Mouse (Mus musculus): ENCODE results near the gene Dcdc2a. TPM values are rescaled to one million over a fixed set of nuclear protein-coding genes. Genes with fewer than 3 reads are reported as not detected.

Gene Dcdc2a
- total and polyA plus RNA-seq, 2 experiments: 0.29 to 0.83 TPM

GRCm38 (mm10) chr13:25097348-25097747 lies 41.5 kb downstream of the Dcdc2a start:
- no peaks in the 10 kb centered on the region for H3K27me3 ChIP-seq (ENCODE audit: control insufficient read depth, insufficient read depth, low read length)
- H3K4me1 ChIP-seq (ENCODE audit: control insufficient read depth, insufficient read depth, low read length): peaks cover 4% of the 10 kb centered on the region
- H3K27ac ChIP-seq (replicated peaks; ENCODE audit: insufficient read depth, low read depth, low read length): no peak overlapping the region
- H3K79me2 ChIP-seq (ENCODE audit: control insufficient read depth, insufficient read depth, low read length): no peaks in the 10 kb centered on the region
- H3K4me3 ChIP-seq (ENCODE audit: insufficient read depth, low read depth, low read length): no peak overlapping the region
- no peak overlapping the region for H3K9ac ChIP-seq (ENCODE audit: low read depth, low read length)
- H3K36me3 ChIP-seq (ENCODE audit: control insufficient read depth, insufficient read depth, low read length): no peaks in the 10 kb centered on the region
- DNase-seq (ENCODE audit: extremely low read depth, low read depth, low spot score): peak; percentile 43
- TF ChIP-seq CTCF (IDR thresholded peaks at IDR 0.05; ENCODE audit: low read depth, low read length): no peak
- 19% methylated on average over 8 of the region's 8 CpGs for WGBS

GRCm38 (mm10) chr13:25098578-25098977 lies 42.8 kb downstream of the Dcdc2a start:
- TF ChIP-seq POLR2A (IDR thresholded peaks at IDR 0.05; ENCODE audit: extremely low read depth, insufficient read depth, low read length) (no peak), CTCF (IDR thresholded peaks at IDR 0.05; ENCODE audit: low read depth, low read length) (no peak)
- Histone ChIP-seq H3K79me2 (ENCODE audit: control insufficient read depth, insufficient read depth, low read length) (no peaks in the 10 kb centered on the region), H3K9ac (ENCODE audit: low read depth, low read length) (no peak overlapping the region), H3K4me1 (ENCODE audit: control insufficient read depth, insufficient read depth, low read length) (peaks cover 4% of the 10 kb centered on the region), H3K36me3 (ENCODE audit: control insufficient read depth, insufficient read depth, low read length) (no peaks in the 10 kb centered on the region), H3K27me3 (ENCODE audit: control insufficient read depth, insufficient read depth, low read length) (no peaks in the 10 kb centered on the region), H3K4me3 (ENCODE audit: insufficient read depth, low read depth, low read length) (no peak overlapping the region), H3K27ac (replicated peaks; ENCODE audit: insufficient read depth, low read depth, low read length) (no peak overlapping the region)
- WGBS: 74% methylated on average over 5 of the region's 5 CpGs
- no peak for DNase-seq (ENCODE audit: extremely low read depth, low read depth, low spot score)

- no peaks in the 10 kb centered on the region for H3K36me3 ChIP-seq (ENCODE audit: control insufficient read depth, insufficient read depth, low read length)
- DNase-seq (ENCODE audit: extremely low read depth, low read depth, low spot score): no peak
- no peak overlapping the region for H3K4me3 ChIP-seq (ENCODE audit: insufficient read depth, low read depth, low read length)
- no peaks in the 10 kb centered on the region for H3K79me2 ChIP-seq (ENCODE audit: control insufficient read depth, insufficient read depth, low read length)
- 96% methylated on average over 3 of the region's 3 CpGs for WGBS
- peaks cover 3% of the 10 kb centered on the region for H3K4me1 ChIP-seq (ENCODE audit: control insufficient read depth, insufficient read depth, low read length)
- H3K27ac ChIP-seq (replicated peaks; ENCODE audit: insufficient read depth, low read depth, low read length): no peak overlapping the region
- TF ChIP-seq POLR2A (IDR thresholded peaks at IDR 0.05; ENCODE audit: extremely low read depth, insufficient read depth, low read length): no peak
- no peak for TF ChIP-seq CTCF (IDR thresholded peaks at IDR 0.05; ENCODE audit: low read depth, low read length)
- H3K9ac ChIP-seq (ENCODE audit: low read depth, low read length): no peak overlapping the region
- no peaks in the 10 kb centered on the region for H3K27me3 ChIP-seq (ENCODE audit: control insufficient read depth, insufficient read depth, low read length)
Observed at GRCm38 (mm10) chr13:25099508-25099907, 43.7 kb downstream of the Dcdc2a start.

GRCm38 (mm10) chr13:25100581-25100980 lies 44.8 kb downstream of the Dcdc2a start:
- no peak for TF ChIP-seq CTCF (IDR thresholded peaks at IDR 0.05; ENCODE audit: low read depth, low read length)
- TF ChIP-seq POLR2A (IDR thresholded peaks at IDR 0.05; ENCODE audit: extremely low read depth, insufficient read depth, low read length): no peak
- Histone ChIP-seq H3K4me1 (ENCODE audit: control insufficient read depth, insufficient read depth, low read length) (no peaks in the 10 kb centered on the region), H3K36me3 (ENCODE audit: control insufficient read depth, insufficient read depth, low read length) (no peaks in the 10 kb centered on the region), H3K27ac (replicated peaks; ENCODE audit: insufficient read depth, low read depth, low read length) (no peak overlapping the region), H3K4me3 (ENCODE audit: insufficient read depth, low read depth, low read length) (no peak overlapping the region), H3K27me3 (ENCODE audit: control insufficient read depth, insufficient read depth, low read length) (no peaks in the 10 kb centered on the region), H3K79me2 (ENCODE audit: control insufficient read depth, insufficient read depth, low read length) (no peaks in the 10 kb centered on the region), H3K9ac (ENCODE audit: low read depth, low read length) (no peak overlapping the region)
- no peak for DNase-seq (ENCODE audit: extremely low read depth, low read depth, low spot score)
- 93% methylated on average over 6 of the region's 6 CpGs for WGBS

GRCm38 (mm10) chr13:25105671-25106070 lies 49.9 kb downstream of the Dcdc2a start:
- no peak overlapping the region for H3K9ac ChIP-seq (ENCODE audit: low read depth, low read length)
- peaks cover 2% of the 10 kb centered on the region; the same call in 1 of the 2 replicates for H3K4me1 ChIP-seq (ENCODE audit: control insufficient read depth, insufficient read depth, low read length)
- H3K4me3 ChIP-seq (ENCODE audit: insufficient read depth, low read depth, low read length): no peak overlapping the region
- H3K27me3 ChIP-seq (ENCODE audit: control insufficient read depth, insufficient read depth, low read length): no peaks in the 10 kb centered on the region
- no peak for DNase-seq (ENCODE audit: extremely low read depth, low read depth, low spot score)
- H3K27ac ChIP-seq (replicated peaks; ENCODE audit: insufficient read depth, low read depth, low read length): no peak overlapping the region
- no peaks in the 10 kb centered on the region for H3K36me3 ChIP-seq (ENCODE audit: control insufficient read depth, insufficient read depth, low read length)
- H3K79me2 ChIP-seq (ENCODE audit: control insufficient read depth, insufficient read depth, low read length): no peaks in the 10 kb centered on the region
- no peak for TF ChIP-seq POLR2A (IDR thresholded peaks at IDR 0.05; ENCODE audit: extremely low read depth, insufficient read depth, low read length)
- no peak for TF ChIP-seq CTCF (IDR thresholded peaks at IDR 0.05; ENCODE audit: low read depth, low read length)

DNA sequence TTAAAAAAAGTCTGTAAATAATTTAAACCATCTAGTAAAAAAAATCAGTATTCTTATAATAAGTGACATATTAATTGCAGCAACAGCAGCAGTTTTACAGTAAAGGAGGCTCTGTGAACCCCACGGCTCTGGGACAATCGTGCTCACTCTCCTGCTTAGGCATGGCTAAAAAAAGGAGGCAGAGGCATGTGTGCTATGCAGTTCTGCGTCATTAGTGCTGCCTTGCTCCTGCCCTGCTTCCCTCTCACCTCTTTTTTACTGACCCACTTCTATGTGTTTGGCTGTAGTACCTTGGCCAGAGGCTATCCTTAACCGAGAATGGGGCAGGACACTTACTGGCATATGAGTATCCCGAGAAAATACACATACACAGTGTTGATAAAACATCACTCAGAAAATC lies 50.9 kb downstream of the Dcdc2a start:
- no peaks in the 10 kb centered on the region for H3K36me3 ChIP-seq (ENCODE audit: control insufficient read depth, insufficient read depth, low read length)
- no peaks in the 10 kb centered on the region for H3K27me3 ChIP-seq (ENCODE audit: control insufficient read depth, insufficient read depth, low read length)
- TF ChIP-seq POLR2A (IDR thresholded peaks at IDR 0.05; ENCODE audit: extremely low read depth, insufficient read depth, low read length) (no peak), CTCF (IDR thresholded peaks at IDR 0.05; ENCODE audit: low read depth, low read length) (no peak)
- no peak overlapping the region for H3K4me3 ChIP-seq (ENCODE audit: insufficient read depth, low read depth, low read length)
- H3K9ac ChIP-seq (ENCODE audit: low read depth, low read length): no peak overlapping the region
- 38% methylated on average over 5 of the region's 5 CpGs for WGBS
- H3K79me2 ChIP-seq (ENCODE audit: control insufficient read depth, insufficient read depth, low read length): no peaks in the 10 kb centered on the region
- peak; percentile 29 for DNase-seq (ENCODE audit: extremely low read depth, low read depth, low spot score)
- peaks cover 2% of the 10 kb centered on the region; the same call in 1 of the 2 replicates for H3K4me1 ChIP-seq (ENCODE audit: control insufficient read depth, insufficient read depth, low read length)
- H3K27ac ChIP-seq (replicated peaks; ENCODE audit: insufficient read depth, low read depth, low read length): no peak overlapping the region

Data from liver, adult 2 months (tissue).